Mouse (Mus musculus) Muller cell, postnatal 12 days (primary cell): ENCODE results near the gene Snap47.

ENCODE experiments used
- DNase-seq: peaks from one replicate; pipeline ENCODE4 v3.0.0-alpha.2; 2015; ENCODE audit errors: inconsistent ontology term

Snap47 gene

DNA sequence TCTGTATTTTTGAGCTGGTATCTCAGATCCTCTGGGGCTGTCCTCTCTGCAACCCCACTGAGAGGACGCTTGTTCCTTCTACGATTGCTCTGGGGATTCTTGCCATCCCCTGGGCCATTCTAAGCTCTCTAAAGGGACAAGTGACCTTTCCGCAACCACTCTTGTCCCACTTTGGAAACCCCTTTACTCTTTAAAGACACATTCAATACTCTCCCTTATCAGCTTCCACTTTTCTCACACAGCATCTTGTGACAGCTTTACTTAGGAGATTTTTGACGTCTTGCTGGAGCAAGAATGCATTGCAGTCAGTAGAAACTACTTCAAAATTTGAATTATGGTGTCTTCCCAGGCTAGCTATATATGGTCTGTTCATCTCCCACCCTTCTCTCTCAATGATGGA, at the start of gene Snap47:
TSS of gene Snap47 (minus strand) at position 101 of the 400 bp plus-strand sequence.
- no peak for DNase-seq

DNA sequence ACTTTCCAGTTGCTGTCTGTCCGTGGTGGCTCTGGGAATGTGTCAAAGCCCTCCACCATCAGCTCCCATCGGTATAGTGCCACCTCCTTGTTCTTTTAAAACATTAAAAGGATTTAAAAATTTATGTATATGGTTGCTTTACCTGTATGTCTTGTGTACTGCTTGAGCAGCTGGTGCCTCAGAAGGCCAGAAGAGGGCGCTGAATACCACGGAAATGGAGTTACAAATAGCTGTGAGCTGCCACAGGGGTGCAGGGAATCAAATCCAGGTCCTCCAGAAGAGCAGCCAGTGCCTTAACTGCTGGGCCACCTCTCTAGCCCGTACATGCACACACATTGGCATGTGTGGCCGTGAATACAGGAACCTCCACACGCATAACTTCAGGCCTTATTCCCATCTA, 46.8 kb upstream of the Snap47 start:
- no peak for DNase-seq

DNA sequence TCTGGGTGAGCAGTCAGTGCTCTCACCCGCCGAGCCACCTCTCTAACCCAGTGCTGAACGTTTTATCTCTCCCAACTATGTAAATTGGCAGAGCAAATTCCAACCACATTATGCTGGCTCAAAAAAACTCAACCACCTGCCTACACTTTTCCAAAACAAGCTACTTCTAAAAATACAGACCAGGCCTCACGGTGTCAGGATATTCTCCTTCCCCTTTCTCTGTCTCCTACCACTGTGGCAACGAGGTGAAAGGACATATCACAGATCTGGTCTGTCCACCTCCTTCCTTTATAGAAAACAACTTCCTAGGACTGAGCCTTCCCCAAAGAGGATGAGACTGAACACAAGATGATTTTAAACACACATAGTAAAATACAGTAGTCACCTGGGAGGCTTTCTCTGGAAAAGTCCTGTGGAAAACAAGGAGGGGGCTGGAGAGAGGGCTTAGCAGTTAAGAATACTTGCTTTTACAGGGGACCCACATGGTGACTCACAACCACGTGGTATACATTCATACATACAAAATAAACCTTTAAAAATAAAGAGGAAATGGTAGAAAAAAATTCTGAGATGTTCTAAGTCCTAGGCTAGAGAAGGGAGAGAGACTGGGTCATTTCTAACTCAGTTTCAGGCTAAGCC, 45.8 kb upstream of the Snap47 start:
- DNase-seq, result no peak

DNA sequence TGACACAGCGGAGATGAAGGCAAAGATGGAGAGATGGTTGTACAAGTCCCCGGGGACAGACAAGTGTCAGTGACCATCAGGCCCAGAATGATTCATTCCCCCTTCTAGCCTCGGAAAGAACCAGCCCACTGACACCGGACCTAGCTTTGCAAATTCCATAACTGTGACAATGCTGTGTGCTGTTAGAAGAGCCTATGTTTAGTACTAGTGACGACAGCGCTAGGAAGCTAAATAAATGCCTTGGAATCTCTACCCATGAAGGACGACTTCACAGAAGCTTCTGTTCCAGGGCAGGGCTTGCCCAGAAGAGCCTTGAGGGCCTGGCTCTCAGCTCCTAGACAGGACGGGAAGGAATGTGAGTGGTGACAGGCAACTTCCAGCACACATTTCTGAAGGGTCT, 35.2 kb upstream of the Snap47 start:
- no peak for DNase-seq

DNA sequence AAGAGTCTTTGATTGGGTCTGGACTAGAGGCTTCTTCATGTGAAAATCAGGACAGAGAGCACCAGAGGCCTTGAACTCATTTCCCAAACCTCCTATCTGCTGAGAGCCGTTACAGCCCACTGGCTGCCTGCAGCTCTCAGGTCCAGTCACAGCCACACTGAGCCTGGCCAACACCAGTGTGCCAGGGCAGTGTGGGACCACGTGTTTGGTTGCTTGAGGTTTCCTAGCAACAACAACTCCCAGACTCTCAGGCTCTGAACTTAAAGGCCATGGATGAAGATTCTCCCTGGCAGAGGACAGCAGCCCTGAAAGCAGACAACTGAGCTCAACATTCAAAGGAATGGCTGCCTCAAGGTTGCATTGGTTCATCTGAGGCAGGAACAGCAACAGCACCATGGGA, 34.7 kb upstream of the Snap47 start:
- no peak for DNase-seq

DNA sequence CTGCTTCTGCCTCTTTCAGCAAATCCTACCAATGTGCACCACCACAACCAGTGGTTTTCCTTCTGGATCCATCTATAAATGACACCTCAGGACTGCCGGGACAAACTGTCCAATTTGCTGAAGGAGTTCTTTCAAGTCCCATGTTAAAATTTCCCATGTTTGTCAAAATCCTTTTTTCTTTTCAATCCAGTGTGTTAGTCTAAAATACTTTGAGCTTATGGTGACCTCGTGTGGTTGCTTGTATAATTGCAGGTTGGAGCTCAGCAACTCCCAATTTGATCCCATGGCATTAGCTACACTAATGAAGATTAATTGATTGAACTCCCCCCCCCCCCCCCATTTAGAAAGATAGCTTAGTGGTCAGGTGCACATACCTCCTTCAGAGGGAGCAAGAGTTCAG, 32.2 kb upstream of the Snap47 start:
- peak; percentile 69 for DNase-seq

DNA sequence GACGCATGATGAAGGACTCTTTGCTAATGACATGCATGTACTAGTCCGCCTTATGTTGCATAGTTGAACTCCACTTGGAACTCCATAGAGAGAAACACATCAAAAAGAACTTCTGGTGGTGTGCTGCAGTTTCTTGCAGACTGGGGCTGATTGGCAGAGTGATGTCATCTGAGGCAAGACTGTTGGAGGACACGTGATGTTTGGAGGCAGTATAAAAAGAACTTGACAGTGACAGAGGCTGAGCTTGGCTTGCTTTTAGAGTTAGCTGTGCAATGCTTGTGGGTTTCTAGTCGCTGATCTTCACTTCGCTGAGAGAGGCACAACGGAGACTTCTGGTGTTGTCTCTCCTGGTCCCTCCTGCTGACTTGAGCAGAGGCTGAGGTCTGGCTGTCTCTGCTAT, 26.3 kb upstream of the Snap47 start:
- no peak for DNase-seq

DNA sequence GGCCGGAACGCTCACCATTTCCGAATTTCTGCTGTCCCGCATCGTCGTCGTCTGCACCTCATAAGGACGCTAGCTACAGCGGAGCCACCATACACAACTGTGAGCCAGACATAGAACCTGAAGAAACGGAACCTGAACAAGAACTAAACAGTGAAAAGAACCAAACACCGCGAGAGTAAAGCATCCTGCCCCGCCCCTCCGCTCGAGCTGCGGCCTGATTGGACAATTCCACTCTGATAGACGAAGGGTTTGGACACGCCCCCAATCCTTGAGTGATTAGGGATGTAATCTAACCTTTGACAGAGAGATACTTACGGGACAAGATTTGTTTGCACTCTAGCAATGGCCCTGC, 21.3 kb upstream of the Snap47 start, which contains the start of gene Zfp867:
TSS of gene Zfp867 (minus strand) at position 149 of the 352 bp plus-strand sequence.
- peak; percentile 98 for DNase-seq

DNA sequence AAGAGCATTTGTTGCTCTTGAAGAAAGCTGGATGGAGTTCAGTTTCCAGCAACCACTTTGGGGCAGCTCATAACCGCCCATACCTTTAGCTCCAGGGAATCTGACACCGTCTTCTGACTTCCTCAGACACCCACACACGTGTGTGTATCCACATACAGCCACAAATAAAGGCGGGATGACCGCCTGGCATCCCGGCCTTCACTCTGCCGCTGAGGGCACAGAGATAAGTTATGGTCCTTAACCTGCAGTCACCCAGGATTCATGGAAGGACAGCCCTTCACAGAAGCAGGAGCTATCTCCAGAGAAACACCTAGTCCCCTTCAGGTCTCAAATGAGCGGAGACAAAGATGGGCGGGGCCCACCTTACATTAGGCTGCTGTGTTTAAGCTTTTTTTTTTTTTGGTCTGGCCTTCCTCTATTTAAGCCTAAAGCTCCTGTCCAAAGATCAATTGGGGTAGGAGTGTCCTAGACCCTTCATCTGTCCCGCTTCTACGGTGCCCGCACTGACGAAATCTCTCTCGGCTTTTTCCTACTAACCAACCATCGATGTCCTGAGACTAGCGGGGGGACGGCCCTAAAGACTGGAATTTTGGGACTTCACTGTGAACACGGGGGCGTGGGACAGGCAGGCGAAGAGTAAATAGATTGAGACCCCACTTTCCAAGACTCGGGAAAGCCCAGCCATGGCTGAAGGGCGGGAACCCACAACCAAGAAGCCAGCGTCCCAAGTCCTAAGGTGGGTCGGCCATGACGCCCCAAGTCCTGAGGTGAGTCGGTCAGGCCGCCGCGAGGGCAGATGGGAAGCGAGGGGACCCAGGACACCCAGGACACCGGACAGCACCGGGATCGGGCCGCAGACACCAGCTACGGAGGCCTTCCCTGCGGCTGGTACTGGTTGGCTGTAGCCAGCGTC, 20.7 kb upstream of the Snap47 start:
- no peak for DNase-seq

DNA sequence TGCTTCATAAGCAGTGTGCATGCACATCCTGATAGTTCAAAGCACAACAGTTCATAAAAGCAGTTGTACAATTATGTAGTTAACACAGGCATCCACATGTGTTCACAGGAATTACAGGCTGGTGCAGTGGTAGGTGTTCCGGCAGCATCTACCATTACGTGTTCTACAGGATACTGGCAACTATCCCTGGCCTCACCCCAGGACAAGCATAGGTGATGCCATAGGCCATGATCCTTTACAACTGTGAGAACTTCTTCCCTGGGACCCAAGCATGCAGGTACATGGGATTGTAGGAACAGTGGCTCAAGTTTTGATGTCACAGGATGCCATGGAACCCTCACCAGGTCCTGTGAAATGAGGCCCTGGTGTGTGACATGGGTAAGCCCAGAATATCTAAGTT, 9.5 kb upstream of the Snap47 start:
- no peak for DNase-seq

DNA sequence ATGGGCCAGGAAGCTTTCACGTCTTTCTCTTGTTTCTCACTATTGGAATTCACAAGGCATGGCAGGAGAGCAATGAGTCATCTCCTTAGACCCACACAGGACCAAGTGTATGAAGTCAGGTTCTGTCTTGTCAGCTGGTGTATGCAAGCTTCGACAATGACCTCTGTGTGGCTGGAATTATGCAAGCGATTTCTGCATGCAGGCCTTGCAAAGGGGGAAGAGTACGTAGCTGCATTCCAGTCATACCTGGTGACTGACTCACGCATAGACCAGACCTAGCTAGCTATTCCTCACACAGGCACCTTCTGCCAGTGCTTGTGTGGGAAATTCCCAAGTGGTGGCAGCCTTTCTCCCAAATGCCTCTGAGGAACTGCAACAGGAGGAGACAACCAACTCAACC, 8.0 kb upstream of the Snap47 start:
- DNase-seq, result peak; percentile 99

DNA sequence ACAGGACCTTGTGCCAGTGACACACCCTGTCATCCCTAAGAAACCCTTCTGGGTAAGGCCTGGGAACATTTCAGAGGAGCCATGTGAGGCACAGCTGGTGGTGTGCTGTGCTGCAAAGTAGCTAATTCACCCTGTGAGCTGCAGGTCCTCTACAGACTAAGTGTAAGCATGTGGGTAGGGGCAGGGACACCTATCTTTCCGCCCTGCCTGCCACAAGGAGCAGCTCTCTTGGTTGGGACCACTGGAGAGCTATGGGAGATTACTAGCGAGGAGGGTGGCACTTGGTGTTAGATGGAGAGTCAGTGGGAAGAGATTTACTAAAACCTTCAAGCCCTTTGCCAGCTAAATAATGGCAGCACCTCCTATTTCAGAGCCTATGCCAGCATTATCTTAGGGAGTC, 5.9 kb upstream of the Snap47 start:
- DNase-seq, result no peak

DNA sequence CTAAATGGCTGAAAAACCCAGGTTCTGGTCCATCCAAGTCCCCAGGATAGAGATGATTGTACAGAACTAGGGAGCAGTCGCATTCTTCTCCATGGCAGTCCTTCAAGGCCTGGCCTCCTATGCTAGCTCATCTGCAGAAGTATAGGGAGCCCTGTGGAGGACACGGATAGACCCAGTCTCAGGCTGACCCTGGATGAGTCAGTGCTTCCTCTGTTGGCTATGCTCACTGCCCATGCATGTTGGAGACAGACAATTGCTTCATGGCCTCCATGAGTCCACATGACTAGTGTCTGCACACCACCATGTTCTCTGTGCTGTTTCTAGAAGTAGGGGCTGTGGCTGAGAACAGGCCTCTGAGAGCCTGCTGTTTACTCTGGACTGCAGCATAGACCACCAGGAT, 5.4 kb upstream of the Snap47 start:
- no peak for DNase-seq

DNA sequence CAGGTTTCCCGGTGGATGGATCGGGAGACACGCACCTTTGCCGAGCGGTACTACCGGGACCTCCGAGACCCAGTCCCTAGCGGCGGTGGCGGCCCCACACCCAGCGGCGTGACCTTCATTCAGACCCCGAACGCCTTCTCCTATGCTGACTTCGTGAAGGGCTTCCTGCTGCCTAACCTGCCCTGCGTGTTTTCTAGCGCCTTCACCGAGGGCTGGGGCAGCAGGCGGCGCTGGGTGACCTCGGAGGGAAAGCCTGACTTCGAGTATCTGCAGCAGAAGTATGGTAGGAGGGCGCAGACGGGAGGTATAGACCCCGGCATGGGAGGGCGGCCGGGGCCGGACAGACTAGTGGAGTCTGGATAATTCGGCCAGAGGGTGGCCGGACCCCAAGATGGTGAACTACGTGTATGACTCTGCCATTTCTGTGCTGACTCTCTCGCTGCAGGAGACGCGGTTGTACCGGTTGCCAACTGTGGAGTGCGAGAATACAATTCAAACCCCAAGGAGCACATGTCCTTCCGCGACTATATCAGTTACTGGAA, 685 bp downstream of the Snap47 start:
- DNase-seq, result no peak

DNA sequence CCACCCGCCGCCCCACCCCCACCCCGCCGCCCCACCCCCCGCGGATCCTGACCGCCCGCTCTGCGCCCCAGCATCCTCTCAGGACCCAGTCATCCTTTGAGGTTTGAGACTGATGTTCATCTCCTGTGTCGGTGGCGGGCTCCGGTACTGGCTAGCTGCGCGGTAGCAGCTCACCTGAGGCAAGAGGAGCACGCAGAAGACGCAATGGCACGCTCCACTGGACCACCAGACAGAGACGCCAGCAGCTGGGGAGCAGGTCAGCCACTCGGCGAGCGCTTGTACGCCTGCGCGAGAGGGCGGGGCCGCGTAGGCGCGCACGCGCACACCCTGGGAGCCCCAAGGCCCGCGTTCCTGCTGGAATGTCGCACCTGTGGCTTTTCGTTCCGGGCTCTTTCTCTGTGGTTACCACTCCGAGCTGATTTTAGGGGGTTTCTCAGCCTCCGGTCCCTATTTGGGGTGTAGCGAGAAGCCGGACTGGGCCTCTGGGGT, 1.2 kb downstream of the Snap47 start, which contains the start of gene Jmjd4:
TSS of gene Jmjd4 (plus strand) at position 305 of the 489 bp plus-strand sequence.
- DNase-seq, result peak; percentile 95

DNA sequence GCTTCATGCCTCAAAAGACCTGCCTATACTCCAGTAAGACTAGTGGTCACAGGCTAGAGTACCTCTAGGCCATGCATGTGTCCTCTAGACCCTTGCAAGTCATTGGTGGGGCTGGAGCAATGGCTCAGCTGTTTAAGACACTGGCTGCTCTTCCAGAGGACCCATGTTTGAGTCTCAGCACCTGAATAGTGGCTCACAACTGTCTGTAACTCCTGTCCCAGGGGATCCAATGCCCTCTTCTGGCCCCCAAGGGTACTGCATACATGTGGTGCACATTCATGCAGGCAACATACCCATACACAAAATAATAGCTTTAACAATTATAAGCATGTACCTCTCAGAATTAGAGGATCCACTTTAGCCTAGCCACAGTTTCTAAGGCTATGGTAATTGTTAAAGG, 7.9 kb downstream of the Snap47 start:
- no peak for DNase-seq

DNA sequence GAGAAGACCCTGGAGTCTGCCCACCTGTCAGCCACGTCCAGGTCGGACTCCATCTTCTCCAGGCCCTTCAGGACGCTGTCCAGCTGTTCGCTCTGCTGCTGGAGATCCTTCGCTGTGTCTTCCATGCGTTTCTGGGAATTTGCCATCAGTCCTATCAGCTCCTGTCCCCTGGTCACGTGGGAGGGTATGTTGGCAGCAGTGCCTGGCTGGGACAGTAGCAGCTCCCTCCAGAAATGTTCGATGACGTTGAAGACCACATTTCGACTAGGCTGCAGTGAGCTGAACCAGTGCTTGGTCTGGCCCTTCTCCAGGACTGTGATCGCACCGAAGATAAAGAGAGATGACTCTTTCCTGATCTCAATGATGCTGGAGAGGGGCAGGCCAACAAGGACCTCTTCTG, 13.0 kb downstream of the Snap47 start:
- no peak for DNase-seq

DNA sequence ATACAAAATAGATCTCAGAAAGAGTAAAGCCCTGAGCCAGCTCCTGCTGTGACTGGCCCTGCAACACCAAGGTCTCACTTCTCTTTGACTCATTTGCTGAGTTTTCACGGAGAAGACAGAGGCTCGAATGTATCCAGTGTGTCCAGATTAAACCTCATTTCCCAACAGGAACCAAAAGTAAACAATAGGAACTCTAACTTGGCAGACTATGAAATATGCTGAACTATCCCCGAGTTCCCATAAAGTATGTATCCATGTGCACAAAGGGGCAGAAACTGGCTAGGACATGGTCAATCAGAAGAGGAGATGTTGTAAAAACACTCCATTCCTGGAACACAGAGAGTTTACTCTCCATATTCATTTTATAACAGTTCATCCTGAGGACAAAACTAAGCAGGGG, 18.7 kb downstream of the Snap47 start:
- peak; percentile 69 for DNase-seq

DNA sequence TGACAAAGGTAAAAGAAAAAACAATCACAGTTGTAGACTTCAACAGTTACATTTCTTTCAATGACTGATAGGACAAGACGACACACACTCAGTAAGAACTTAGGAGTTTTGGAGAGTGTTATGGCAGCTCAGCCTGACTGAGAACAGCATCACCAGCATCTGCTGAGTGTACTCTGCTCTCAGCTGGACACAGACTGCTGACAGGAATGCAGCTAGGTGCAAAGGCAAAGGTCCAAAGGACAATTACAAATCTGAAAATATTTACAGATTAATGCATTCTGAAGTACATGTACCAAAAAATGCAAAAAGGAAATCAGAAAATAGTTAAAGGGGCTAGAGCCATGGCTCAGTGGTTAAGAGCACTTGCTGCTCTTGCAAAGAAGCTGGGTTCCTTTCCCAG, 21.0 kb downstream of the Snap47 start:
- no peak for DNase-seq

DNA sequence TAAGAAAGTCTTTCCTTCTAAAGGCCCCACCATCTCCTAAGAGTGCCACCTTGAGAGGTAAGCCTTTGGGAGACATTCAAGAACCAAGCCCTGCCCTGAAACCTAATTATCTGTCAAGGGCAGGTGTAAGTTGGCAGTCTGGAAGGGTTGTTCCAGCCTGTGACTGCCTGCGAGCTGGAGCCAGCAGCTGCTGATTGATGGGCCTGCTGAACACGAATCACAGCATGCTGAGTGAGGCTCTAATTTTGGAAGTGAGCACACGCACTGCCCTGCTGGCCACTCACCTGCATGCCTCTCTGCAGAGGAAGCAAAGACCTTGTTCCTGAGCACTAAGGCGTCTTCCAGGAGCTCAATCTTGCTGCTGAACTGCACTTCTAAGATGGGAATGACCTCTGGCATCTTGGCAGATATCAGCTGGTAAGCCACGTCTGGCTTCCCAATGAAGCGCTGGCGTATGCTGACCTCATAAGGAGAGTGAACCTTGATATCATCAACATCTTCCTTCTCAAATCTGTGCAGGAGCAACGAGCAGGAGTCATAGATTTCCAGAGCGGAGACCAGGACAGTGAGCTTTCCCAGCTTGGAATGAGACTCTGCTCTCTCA, 22.8 kb downstream of the Snap47 start:
- DNase-seq, result no peak

DNA sequence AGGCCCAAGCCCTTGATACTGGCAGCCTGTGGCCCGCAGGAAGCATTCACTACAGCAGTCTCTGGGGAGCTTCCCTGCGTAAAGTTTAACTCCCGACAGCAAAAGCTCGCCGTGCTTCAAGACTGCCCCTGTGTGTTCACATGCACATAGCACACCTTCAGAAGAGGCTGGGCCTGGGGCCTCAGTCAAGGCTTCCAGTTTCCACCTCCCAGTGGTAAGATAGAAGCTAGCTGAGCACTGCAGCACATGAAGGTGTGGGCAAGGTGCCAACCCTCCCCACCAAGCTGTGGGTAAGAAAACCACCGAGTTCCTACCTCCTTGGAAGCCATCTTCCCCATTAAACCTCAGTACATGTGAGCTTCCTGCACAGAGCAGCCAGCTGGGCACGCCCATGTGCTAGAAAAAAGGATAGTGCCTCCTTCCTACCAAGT, 25.3 kb downstream of the Snap47 start:
- no peak for DNase-seq

DNA sequence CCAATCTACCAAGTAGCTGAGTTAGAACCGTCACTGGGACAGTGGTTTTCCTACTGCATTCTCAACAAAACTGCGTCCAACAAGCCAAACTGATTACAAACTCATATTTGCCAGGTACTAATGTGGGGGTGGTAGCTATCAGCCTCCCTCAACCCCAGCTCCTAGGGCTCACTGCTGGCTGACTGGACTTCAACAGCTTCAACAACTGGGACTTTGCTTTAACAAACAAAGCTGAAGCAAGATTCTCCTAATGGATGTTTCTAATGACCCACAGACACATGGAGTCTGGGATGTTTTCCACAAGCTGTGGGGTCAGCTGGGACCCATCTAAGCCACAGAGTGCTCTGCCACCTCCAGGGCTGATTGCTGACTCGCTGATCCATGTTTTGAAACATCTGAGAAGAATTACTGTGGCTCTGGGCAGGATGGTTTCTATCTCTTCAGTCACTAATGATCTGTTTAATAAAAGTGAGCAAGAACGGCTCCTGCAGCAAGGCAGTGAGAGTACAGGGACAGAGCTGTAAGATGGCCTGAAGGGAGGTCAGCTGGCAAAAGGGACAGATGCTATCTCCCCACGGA, 27.9 kb downstream of the Snap47 start:
- DNase-seq, result peak; percentile 68
